Mouse (Mus musculus) midbrain, embryonic 13.5 days (tissue): Measurements from ENCODE around the gene Tmbim6. TPM values are rescaled to one million over a fixed set of nuclear protein-coding genes. Genes with fewer than 3 reads are reported as not detected.

Experiments
- ATAC-seq: fragments of 200-750 bp; cut with Nextera tagmentation; 2 replicates; pipeline ENCODE4 v1.8.0; 2017; ENCODE audit warnings: mild to moderate bottlenecking, moderate TSS enrichment, moderate library complexity
- H3K27ac ChIP-seq: fragments of 300-500 bp; sonication (generic); 2 replicates; pipeline ENCODE4 v1.5.1; 2015; ENCODE audit warnings: inconsistent platforms, mild to moderate bottlenecking, moderate library complexity
- H3K27me3 ChIP-seq: fragments of 300-500 bp; sonication (generic); 2 replicates; pipeline ENCODE4 v1.6.1; 2015; ENCODE audit warnings: mild to moderate bottlenecking, inconsistent platforms
- H3K36me3 ChIP-seq: fragments of 300-500 bp; sonication (generic); 2 replicates; pipeline ENCODE4 v1.6.1; 2015; ENCODE audit warnings: mild to moderate bottlenecking, inconsistent platforms
- H3K4me1 ChIP-seq: fragments of 300-500 bp; sonication (generic); replicated peaks from 2 replicates; pipeline ENCODE4 v1.6.1; 2015; ENCODE audit warnings: inconsistent platforms
- H3K4me2 ChIP-seq: fragments of 300-500 bp; sonication (generic); replicated peaks from 2 replicates; pipeline ENCODE4 v1.6.1; 2015; ENCODE audit warnings: moderate library complexity, mild to moderate bottlenecking, inconsistent platforms
- H3K4me3 ChIP-seq: fragments of 300-500 bp; sonication (generic); replicated peaks from 2 replicates; pipeline ENCODE4 v1.5.1; 2015; ENCODE audit warnings: mild to moderate bottlenecking, inconsistent platforms
- H3K9ac ChIP-seq: fragments of 300-500 bp; sonication (generic); replicated peaks from 2 replicates; pipeline ENCODE4 v1.6.1; 2015; ENCODE audit warnings: mild to moderate bottlenecking, inconsistent platforms
- H3K9me3 ChIP-seq: fragments of 300-500 bp; sonication (generic); 2 replicates; pipeline ENCODE4 v1.6.1; 2016; ENCODE audit warnings: mild to moderate bottlenecking, inconsistent platforms
- WGBS: fragments of 180-500 bp; shearing (Covaris S2); methylation state at CpG from one replicate; pipeline ENCODE4 v1.1.7; 2015; 5-methylcytosine and 5-hydroxymethylcytosine counted together
- polyA plus RNA-seq: library from polyadenylated mRNA; unstranded; fragments of >200 nt; fragmentation: Nextera tagmentation; extraction: Ambion mirVana; gene quantifications from 2 replicates; pipeline ENCODE4 v1.2.1, GENCODE M21; 2015

Tmbim6 gene
- 228 and 244 TPM in 2 replicates for polyA plus RNA-seq

GRCm38 (mm10) chr15:99392486-99393385, at the start of gene Tmbim6:
TSS of gene Tmbim6 (plus strand) at chr15:99392882.
- ATAC-seq: peak; percentile 99
- Histone ChIP-seq H3K9ac (peak within 1 kb of the TSS; percentile 92), H3K36me3 (no peaks in the 10 kb centered on the region), H3K27ac (peak within 1 kb of the TSS; percentile 89), H3K9me3 (no peaks in the 10 kb centered on the region), H3K27me3 (no peaks in the 10 kb centered on the region), H3K4me3 (peak within 1 kb of the TSS; percentile 90), H3K4me1 (peaks cover 42% of the 10 kb centered on the region), H3K4me2 (peak within 1 kb of the TSS; percentile 99)
- under 1% methylated on average over 51 of the region's 51 CpGs for WGBS

- Histone ChIP-seq H3K4me1 (peaks cover 21% of the 10 kb centered on the region), H3K9me3 (no peaks in the 10 kb centered on the region), H3K4me2 (no peak overlapping the region), H3K27me3 (no peaks in the 10 kb centered on the region), H3K36me3 (no peaks in the 10 kb centered on the region), H3K9ac (no peak overlapping the region), H3K27ac (peak overlapping the region; percentile 22; the same call in 1 of the 2 replicates), H3K4me3 (no peak overlapping the region)
- WGBS: 68% methylated on average over 5 of the region's 5 CpGs
- ATAC-seq: no peak
These were observed 49.1 kb upstream of the Tmbim6 start for GRCm38 (mm10) chr15:99343414-99344147.

- ATAC-seq: no peak
- H3K4me1 ChIP-seq: peaks cover 21% of the 10 kb centered on the region
- H3K9ac ChIP-seq: no peak overlapping the region
These were observed 48.4 kb upstream of the Tmbim6 start for GRCm38 (mm10) chr15:99344148-99344870.

GRCm38 (mm10) chr15:99344961-99345360, 47.7 kb upstream of the Tmbim6 start:
- WGBS: 80% methylated on average over 4 of the region's 4 CpGs
- no peaks in the 10 kb centered on the region for H3K36me3 ChIP-seq
- no peak overlapping the region for H3K4me3 ChIP-seq
- H3K9me3 ChIP-seq: no peaks in the 10 kb centered on the region
- H3K9ac ChIP-seq: no peak overlapping the region
- H3K4me1 ChIP-seq: peaks cover 17% of the 10 kb centered on the region
- H3K27ac ChIP-seq: no peak overlapping the region
- ATAC-seq: no peak
- no peaks in the 10 kb centered on the region for H3K27me3 ChIP-seq
- H3K4me2 ChIP-seq: no peak overlapping the region

More at GRCm38 (mm10) chr15:99344148-99344870, 48.4 kb upstream of the Tmbim6 start:
- Histone ChIP-seq H3K36me3 (no peaks in the 10 kb centered on the region), H3K9me3 (no peaks in the 10 kb centered on the region), H3K4me3 (no peak overlapping the region), H3K27me3 (no peaks in the 10 kb centered on the region), H3K27ac (peak overlapping the region; percentile 22; the same call in 1 of the 2 replicates), H3K4me2 (no peak overlapping the region)
- 75% methylated on average over 8 of the region's 8 CpGs for whole genome bisulfite sequencing

- Histone ChIP-seq H3K4me3 (no peak overlapping the region), H3K4me1 (peaks cover 5% of the 10 kb centered on the region; the same call in 1 of the 2 replicates), H3K9me3 (no peaks in the 10 kb centered on the region), H3K27ac (no peak overlapping the region), H3K9ac (no peak overlapping the region), H3K27me3 (no peaks in the 10 kb centered on the region), H3K36me3 (no peaks in the 10 kb centered on the region), H3K4me2 (no peak overlapping the region)
- no peak for ATAC-seq
- 85% methylated on average over 6 of the region's 6 CpGs for WGBS
These were observed 41.1 kb upstream of the Tmbim6 start for GRCm38 (mm10) chr15:99351610-99352009.

GRCm38 (mm10) chr15:99352306-99352705, 40.4 kb upstream of the Tmbim6 start:
- ATAC-seq: no peak
- no peaks in the 10 kb centered on the region for H3K36me3 ChIP-seq
- no peak overlapping the region for H3K4me3 ChIP-seq
- no peaks in the 10 kb centered on the region for H3K27me3 ChIP-seq
- no peak overlapping the region for H3K9ac ChIP-seq
- H3K9me3 ChIP-seq: no peaks in the 10 kb centered on the region
- no peak overlapping the region for H3K4me2 ChIP-seq
- peaks cover 5% of the 10 kb centered on the region; the same call in 1 of the 2 replicates for H3K4me1 ChIP-seq
- no peak overlapping the region for H3K27ac ChIP-seq
- WGBS: 80% methylated on average over 5 of the region's 5 CpGs

GRCm38 (mm10) chr15:99355660-99356059, 37.0 kb upstream of the Tmbim6 start:
- Histone ChIP-seq H3K4me3 (no peak overlapping the region), H3K27ac (no peak overlapping the region), H3K9me3 (no peaks in the 10 kb centered on the region), H3K4me2 (no peak overlapping the region), H3K4me1 (peaks cover 5% of the 10 kb centered on the region; the same call in 1 of the 2 replicates), H3K9ac (no peak overlapping the region), H3K27me3 (no peaks in the 10 kb centered on the region), H3K36me3 (no peaks in the 10 kb centered on the region)
- 77% methylated on average over 6 of the region's 6 CpGs for WGBS
- ATAC-seq: no peak

- no peak overlapping the region for H3K27ac ChIP-seq
- H3K4me1 ChIP-seq: peaks cover 5% of the 10 kb centered on the region; the same call in 1 of the 2 replicates
- no peak overlapping the region for H3K4me2 ChIP-seq
- ATAC-seq: no peak
- 89% methylated on average over 6 of the region's 6 CpGs for WGBS
- no peaks in the 10 kb centered on the region for H3K9me3 ChIP-seq
- no peak overlapping the region for H3K9ac ChIP-seq
- no peaks in the 10 kb centered on the region for H3K27me3 ChIP-seq
- no peak overlapping the region for H3K4me3 ChIP-seq
- no peaks in the 10 kb centered on the region for H3K36me3 ChIP-seq
These were observed 36.2 kb upstream of the Tmbim6 start for GRCm38 (mm10) chr15:99356462-99356861.

- Histone ChIP-seq H3K4me2 (no peak overlapping the region), H3K27ac (no peak overlapping the region), H3K27me3 (no peaks in the 10 kb centered on the region), H3K36me3 (no peaks in the 10 kb centered on the region), H3K4me1 (peaks cover 5% of the 10 kb centered on the region; the same call in 1 of the 2 replicates), H3K4me3 (no peak overlapping the region), H3K9ac (no peak overlapping the region), H3K9me3 (no peaks in the 10 kb centered on the region)
- 93% methylated on average over 9 of the region's 9 CpGs for WGBS
- ATAC-seq: no peak
These were observed 33.7 kb upstream of the Tmbim6 start for GRCm38 (mm10) chr15:99358952-99359351.

- WGBS: 61% methylated on average over 7 of the region's 7 CpGs
- no peak overlapping the region for H3K4me3 ChIP-seq
- no peak overlapping the region for H3K4me2 ChIP-seq
- peaks cover 10% of the 10 kb centered on the region for H3K4me1 ChIP-seq
- H3K36me3 ChIP-seq: no peaks in the 10 kb centered on the region
- no peak overlapping the region for H3K9ac ChIP-seq
- 0 out of 2 replicates have a peak, but pooled peaks cover 4% of the 10 kb centered on the region for H3K27me3 ChIP-seq
- no peak overlapping the region for H3K27ac ChIP-seq
- H3K9me3 ChIP-seq: no peaks in the 10 kb centered on the region
- ATAC-seq: no peak
These were observed 28.6 kb upstream of the Tmbim6 start for GRCm38 (mm10) chr15:99364022-99364530.

GRCm38 (mm10) chr15:99364921-99365320, 27.8 kb upstream of the Tmbim6 start:
- Histone ChIP-seq H3K27me3 (0 out of 2 replicates have a peak, but pooled peaks cover 4% of the 10 kb centered on the region), H3K9ac (no peak overlapping the region)
- 73% methylated on average over 8 of the region's 8 CpGs for WGBS

More at GRCm38 (mm10) chr15:99364921-99365320, 27.8 kb upstream of the Tmbim6 start:
- Histone ChIP-seq H3K27ac (no peak overlapping the region), H3K36me3 (no peaks in the 10 kb centered on the region), H3K4me1 (peaks cover 15% of the 10 kb centered on the region), H3K4me3 (no peak overlapping the region), H3K4me2 (no peak overlapping the region), H3K9me3 (no peaks in the 10 kb centered on the region)
- ATAC-seq: no peak
